Mouse (Mus musculus) bone marrow macrophage, adult 2 months (primary cell): ENCODE measurements around the gene Rnf121.

ENCODE experiments used
- CTCF ChIP-seq: IDR thresholded peaks from 2 replicates; pipeline ENCODE4 v1.5.1; 2012; ENCODE audit warnings: low read depth, mild to moderate bottlenecking, low read length, moderate library complexity
- POLR2A ChIP-seq: IDR thresholded peaks from 2 replicates; pipeline ENCODE4 v1.6.1; 2012; ENCODE audit warnings: mild to moderate bottlenecking, low read depth, low read length, borderline replicate concordance

GRCm38 (mm10) chr7:102000921-102001630 is 64.2 kb downstream of the Rnf121 start:
- TF ChIP-seq CTCF (no peak), POLR2A (no peak)
